Mouse (Mus musculus) cerebellum, adult (tissue): ENCODE results near the gene Esyt3.
A peak's percentile ranks its signal among the peaks of the same experiment; 100 is the strongest.

Experiments
- ATAC-seq: cut with Nextera tagmentation; 2 replicates; pipeline ENCODE4 v1.9.2; 2017; ENCODE audit warnings: mild to moderate bottlenecking, moderate library complexity, mixed read lengths; ENCODE audit not compliant: insufficient number of reproducible peaks, low FRiP score, low TSS enrichment

The Esyt3 gene

GRCm38 (mm10) chr9:99357921-99358692 lies at the start of gene Esyt3:
Gene Esyt3, minus strand, starts transcription at chr9:99358557.
- ATAC-seq = no peak

GRCm38 (mm10) chr9:99401288-99401974 lies 43.1 kb upstream of the Esyt3 start:
- ATAC-seq = no peak

- no peak for ATAC-seq
These were observed 42.4 kb upstream of the Esyt3 start for GRCm38 (mm10) chr9:99400781-99401180.

- ATAC-seq = peak; percentile 21; the same call in 1 of the 2 replicates
These were observed 38.9 kb upstream of the Esyt3 start for GRCm38 (mm10) chr9:99397056-99397815.

GRCm38 (mm10) chr9:99394366-99394765 lies 36.0 kb upstream of the Esyt3 start:
- ATAC-seq = no peak

GRCm38 (mm10) chr9:99393146-99393545 lies 34.8 kb upstream of the Esyt3 start:
- ATAC-seq = no peak

GRCm38 (mm10) chr9:99391557-99391956 lies 33.2 kb upstream of the Esyt3 start:
- ATAC-seq = no peak

- ATAC-seq = no peak
These were observed 32.4 kb upstream of the Esyt3 start for GRCm38 (mm10) chr9:99390716-99391115.

GRCm38 (mm10) chr9:99390201-99390600 lies 31.8 kb upstream of the Esyt3 start:
- no peak for ATAC-seq

GRCm38 (mm10) chr9:99389506-99389905 lies 31.1 kb upstream of the Esyt3 start:
- no peak for ATAC-seq

GRCm38 (mm10) chr9:99388856-99389255 lies 30.5 kb upstream of the Esyt3 start:
- no peak for ATAC-seq

GRCm38 (mm10) chr9:99388078-99388477 lies 29.7 kb upstream of the Esyt3 start:
- no peak for ATAC-seq

GRCm38 (mm10) chr9:99382556-99382955 lies 24.2 kb upstream of the Esyt3 start:
- no peak for ATAC-seq

GRCm38 (mm10) chr9:99379194-99379593 lies 20.8 kb upstream of the Esyt3 start:
- ATAC-seq = no peak

GRCm38 (mm10) chr9:99376591-99377418 lies 18.4 kb upstream of the Esyt3 start:
- peak; percentile 40; the same call in 1 of the 2 replicates for ATAC-seq

GRCm38 (mm10) chr9:99368431-99368830 lies 10.1 kb upstream of the Esyt3 start:
- ATAC-seq = no peak

- ATAC-seq = no peak
These were observed 7.5 kb upstream of the Esyt3 start for GRCm38 (mm10) chr9:99365906-99366305.

GRCm38 (mm10) chr9:99363076-99363475 lies 4.7 kb upstream of the Esyt3 start:
- no peak for ATAC-seq

- no peak for ATAC-seq
These were observed 3.6 kb upstream of the Esyt3 start for GRCm38 (mm10) chr9:99361946-99362345.

GRCm38 (mm10) chr9:99359012-99359411 lies 655 bp upstream of the Esyt3 start:
- ATAC-seq = no peak
